In the genomic region with DNA sequence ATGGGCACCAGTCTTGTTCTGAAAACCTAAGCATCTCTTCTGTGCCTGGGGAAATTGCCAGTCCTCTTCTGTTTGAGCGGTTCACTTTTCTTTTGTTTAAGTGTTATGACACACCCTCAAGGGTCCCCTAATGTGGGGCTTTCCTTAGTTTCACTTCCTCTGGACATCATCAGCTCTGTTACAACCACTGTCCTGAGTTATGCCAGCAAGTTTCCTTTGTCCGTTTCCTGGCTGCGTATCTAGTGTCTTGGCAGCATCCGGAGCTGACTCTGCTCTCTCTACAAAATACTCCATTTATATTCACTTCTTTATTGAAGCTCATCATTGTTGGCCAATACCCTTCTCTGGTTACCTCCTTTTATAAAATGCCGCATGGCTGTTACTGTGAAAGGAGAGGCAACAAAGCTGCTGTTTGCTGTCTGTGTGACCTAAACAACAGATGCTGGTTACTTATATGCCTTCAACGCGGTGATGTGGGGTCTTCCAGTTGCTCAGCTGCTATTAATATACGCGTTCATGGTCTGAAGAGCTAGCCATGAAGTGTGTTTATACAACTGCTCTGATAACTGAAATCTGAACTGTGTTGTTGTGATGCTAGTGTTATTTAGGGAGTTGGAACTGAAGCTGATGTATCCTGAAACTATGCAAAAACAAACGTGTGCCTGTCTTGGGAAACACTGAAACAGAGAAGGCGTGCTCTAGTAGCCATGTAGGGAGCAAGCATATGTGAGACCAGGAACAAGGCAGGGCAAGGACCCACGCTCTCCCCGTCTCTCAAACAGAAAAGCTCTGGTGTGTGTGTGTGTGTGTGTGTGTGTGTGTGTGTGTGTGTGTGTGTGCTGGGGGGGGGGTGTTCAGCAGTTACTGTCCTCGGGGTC, we compare ENCODE assay signal across 8 mouse cellular contexts.
DNase-seq lines count a peak whose midpoint lies in the region; ATAC-seq and TF ChIP-seq lines count a peak whose summit lies in the region.

No protein-coding gene starts in this region.

- H3K36me3 ChIP-seq in forebrain, postnatal 0 days (ENCODE audit: insufficient read depth), result no peaks in the 10 kb centered on the region
- peaks cover 4% of the 10 kb centered on the region; the same call in 1 of the 2 replicates for H3K36me3 ChIP-seq in midbrain, postnatal 0 days (ENCODE audit: insufficient read depth, low read length)

- peak; percentile 89 for DNase-seq in heart, adult 11 months
- DNase-seq in heart, postnatal 25 days (ENCODE audit: low spot score), result no peak
- DNase-seq in forebrain, postnatal 0 days, result no peak
- peak; percentile 39 to 60 for DNase-seq in kidney, postnatal 36 days
- no peak for DNase-seq in midbrain, postnatal 0 days (ENCODE audit: low spot score)
- DNase-seq in left cerebral cortex, postnatal 25 days (ENCODE audit: low spot score in 2 of 2), result no peak
- no peak for DNase-seq in left cerebral cortex, postnatal 36 days (ENCODE audit: low spot score in 2 of 2)
- DNase-seq in spleen, postnatal 10 days (ENCODE audit: low spot score in 2 of 2), result no peak

- H3K9me3 ChIP-seq in forebrain, postnatal 0 days (ENCODE audit: low read length), result no peaks in the 10 kb centered on the region
- no peaks in the 10 kb centered on the region for H3K9me3 ChIP-seq in midbrain, postnatal 0 days (ENCODE audit: low read length)

- H3K4me3 ChIP-seq in forebrain, postnatal 0 days (ENCODE audit: low read depth, low read length), result no peak overlapping the region
- no peak overlapping the region for H3K4me3 ChIP-seq in midbrain, postnatal 0 days (ENCODE audit: low read depth, low read length)

- no peak overlapping the region for H3K9ac ChIP-seq in forebrain, postnatal 0 days
- no peak overlapping the region; the same call in 1 of the 2 replicates for H3K9ac ChIP-seq in midbrain, postnatal 0 days (replicated peaks; ENCODE audit: low read length, poor library complexity, severe bottlenecking)

- no peak for TF ChIP-seq CTCF in forebrain, postnatal 0 days (IDR thresholded peaks at IDR 0.05; ENCODE audit: low read depth)
- TF ChIP-seq CTCF in midbrain, postnatal 0 days (IDR thresholded peaks at IDR 0.05), result no peak

- peak; percentile 50; the same call in 1 of the 2 replicates for ATAC-seq in forebrain, postnatal 0 days
- peak; percentile 32 for ATAC-seq in midbrain, postnatal 0 days (ENCODE audit: low FRiP score)

- peaks cover 5% of the 10 kb centered on the region; the same call in 1 of the 2 replicates for H3K4me1 ChIP-seq in forebrain, postnatal 0 days (ENCODE audit: insufficient read depth)
- peaks cover 4% of the 10 kb centered on the region; the same call in 1 of the 2 replicates for H3K4me1 ChIP-seq in midbrain, postnatal 0 days (ENCODE audit: insufficient read depth, low read length)

- H3K27ac ChIP-seq in forebrain, postnatal 0 days (ENCODE audit: low read depth, low read length), result 0 out of 2 replicates have a peak overlapping the region, but pooled peaks have one; percentile 21
- peak overlapping the region; percentile 4; the same call in 1 of the 2 replicates for H3K27ac ChIP-seq in midbrain, postnatal 0 days (ENCODE audit: low read depth, low read length)

- 33% methylated on average over 14 of the region's 14 CpGs for WGBS in forebrain, postnatal 0 days
- WGBS in midbrain, postnatal 0 days, result 43% methylated on average over 14 of the region's 14 CpGs

- no peaks in the 10 kb centered on the region for H3K27me3 ChIP-seq in forebrain, postnatal 0 days (ENCODE audit: insufficient read depth, low read length)
- no peaks in the 10 kb centered on the region for H3K27me3 ChIP-seq in midbrain, postnatal 0 days (ENCODE audit: insufficient read depth, low read length)

- intact Hi-C loops in heart, postnatal 25 days (cut with DNase I), result no loop called here
- intact Hi-C loops in left cerebral cortex, postnatal 25 days (cut with DNase I), result no loop called here
- intact Hi-C loops in left cerebral cortex, postnatal 36 days (cut with DNase I), result no loop called here

- 0 out of 2 replicates have a peak overlapping the region, but pooled peaks have one; percentile 14 for H3K4me2 ChIP-seq in forebrain, postnatal 0 days (ENCODE audit: low read depth)
- H3K4me2 ChIP-seq in midbrain, postnatal 0 days (ENCODE audit: low read depth, low read length, poor library complexity, severe bottlenecking), result peak overlapping the region; percentile 20

Comparison
In these comparisons a context has a peak if more than half of its experiments do, and no peak if none do; other contexts are left out.
1. DNase-seq: peak in heart, adult 11 months (single experiment) and kidney, postnatal 36 days (2 of 2); none in heart, postnatal 25 days (single experiment), forebrain, postnatal 0 days (single experiment), midbrain, postnatal 0 days (single experiment), left cerebral cortex, postnatal 25 days (0 of 2), left cerebral cortex, postnatal 36 days (0 of 2) and spleen, postnatal 10 days (0 of 2).